Mouse (Mus musculus): ENCODE results near the gene Cd99l2.

The Cd99l2 gene

DNA sequence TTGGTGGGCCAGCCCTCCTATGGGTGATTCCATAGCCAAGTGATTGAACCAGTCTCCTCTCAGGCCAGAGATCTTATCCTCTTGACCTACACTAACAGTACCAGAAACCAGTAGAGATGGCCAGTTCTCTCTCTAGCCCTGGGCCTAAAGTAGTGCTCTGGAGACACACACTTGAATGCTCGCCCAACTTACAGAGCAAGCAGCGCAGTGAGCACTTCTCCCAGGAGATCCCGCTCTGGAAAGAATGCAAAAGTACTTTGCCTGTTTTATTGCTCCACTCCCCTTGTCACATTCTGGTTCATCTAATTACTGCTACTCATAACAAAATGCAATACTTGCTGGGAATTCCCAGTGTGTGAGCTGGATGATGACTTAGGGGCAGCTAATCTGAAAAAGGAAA, 25.2 kb downstream of the Cd99l2 start:
- DNase-seq (ENCODE audit: low spot score) = no peak

DNA sequence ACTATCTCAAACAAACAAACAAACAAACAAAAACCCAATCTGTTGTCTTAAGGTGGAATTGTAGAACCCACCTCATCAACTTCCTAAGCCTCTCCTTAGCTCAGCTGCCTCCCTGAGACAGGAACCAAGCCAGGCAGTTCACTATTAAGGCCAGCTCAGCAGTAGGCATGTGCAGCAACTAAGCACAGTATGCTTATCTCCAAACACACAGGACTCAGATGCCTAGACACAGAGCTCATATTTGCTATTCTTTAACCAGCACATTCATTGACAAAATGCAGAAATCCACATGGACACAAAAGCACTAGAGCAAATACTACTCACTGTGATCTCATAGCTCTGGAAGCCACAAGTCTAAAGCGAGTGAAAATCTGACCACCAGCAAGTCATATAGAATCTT, 27.2 kb downstream of the Cd99l2 start:
- DNase-seq (ENCODE audit: low spot score) = no peak

DNA sequence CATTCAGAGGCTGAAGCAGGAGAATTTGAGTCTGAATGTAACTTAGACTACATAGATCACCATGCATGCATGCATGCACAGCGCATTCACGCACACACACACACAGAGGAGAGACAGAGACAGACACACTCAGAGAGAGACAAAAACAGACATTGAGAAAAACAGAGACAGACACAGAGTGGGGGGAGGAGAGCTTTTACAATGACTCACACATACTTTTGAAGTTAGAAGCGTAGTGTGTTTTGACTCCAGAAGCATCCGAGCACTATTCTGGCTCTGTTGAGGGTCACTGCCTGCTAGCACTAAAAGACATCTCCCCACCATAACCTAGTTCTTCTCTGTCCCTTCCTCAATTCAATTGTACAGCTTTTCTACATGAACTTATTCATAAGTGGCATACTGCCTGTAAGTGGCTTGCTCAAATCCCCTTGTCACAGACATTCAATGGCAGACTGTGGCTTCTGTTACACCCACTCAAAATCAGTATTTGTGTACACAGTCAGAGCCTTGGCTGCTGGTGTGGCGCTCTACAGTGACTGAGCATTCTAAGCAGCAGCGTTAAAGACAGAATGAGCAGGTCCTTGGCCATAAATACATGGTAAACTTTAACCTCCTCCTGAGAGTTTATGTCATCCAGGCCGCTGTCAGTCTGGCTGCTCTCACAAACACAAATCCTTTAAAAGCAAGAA, 28.4 kb downstream of the Cd99l2 start:
- DNase-seq (ENCODE audit: low spot score) = no peak

GRCm38 (mm10) chrX:71456078-71456737, 36.4 kb downstream of the Cd99l2 start:
- no peak for DNase-seq (ENCODE audit: low spot score)

GRCm38 (mm10) chrX:71442916-71443315, 49.7 kb downstream of the Cd99l2 start:
- no peak for DNase-seq (ENCODE audit: low spot score)

DNA sequence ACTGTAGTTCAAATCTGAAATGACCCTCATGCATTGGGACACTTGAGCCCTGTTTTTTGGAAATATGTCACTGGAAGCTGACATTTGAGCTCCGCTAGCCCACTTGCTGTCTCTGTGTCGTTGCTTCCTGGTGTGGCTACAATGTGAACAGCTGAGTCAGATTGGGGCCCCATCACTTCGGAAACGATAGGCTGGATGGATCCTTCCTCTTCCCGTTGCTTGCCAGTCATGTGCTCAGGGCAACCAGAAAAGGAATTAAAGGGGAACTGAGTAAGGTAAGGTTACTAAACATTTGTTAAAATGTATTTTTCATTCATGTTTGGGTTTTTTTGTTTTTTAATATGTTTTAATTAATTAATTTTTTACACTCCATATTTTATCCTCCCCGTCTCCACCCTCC, 53.2 kb downstream of the Cd99l2 start:
- DNase-seq (ENCODE audit: low spot score) = no peak

GRCm38 (mm10) chrX:71435542-71435941, 57.1 kb downstream of the Cd99l2 start:
- DNase-seq (ENCODE audit: low spot score) = no peak

DNA sequence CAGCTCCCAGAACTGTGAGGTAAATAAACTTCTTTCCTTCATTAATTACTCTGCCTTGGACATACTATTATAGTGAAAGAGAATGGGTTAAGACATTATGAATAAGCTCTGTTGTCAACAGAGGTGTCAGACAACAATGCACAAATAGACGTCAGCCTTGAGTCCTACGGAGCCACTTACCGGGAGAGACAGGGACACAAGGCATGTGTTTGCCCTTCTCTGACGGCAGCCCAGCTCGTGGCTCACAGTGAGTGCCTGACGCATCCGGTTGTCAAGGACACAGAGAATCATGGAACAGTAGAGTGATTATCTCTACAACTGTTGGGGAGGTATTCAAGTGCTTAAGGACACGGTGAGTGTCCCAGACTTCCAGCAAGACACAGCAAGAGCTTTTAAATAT, 57.8 kb downstream of the Cd99l2 start:
- DNase-seq (ENCODE audit: low spot score) = no peak

DNA sequence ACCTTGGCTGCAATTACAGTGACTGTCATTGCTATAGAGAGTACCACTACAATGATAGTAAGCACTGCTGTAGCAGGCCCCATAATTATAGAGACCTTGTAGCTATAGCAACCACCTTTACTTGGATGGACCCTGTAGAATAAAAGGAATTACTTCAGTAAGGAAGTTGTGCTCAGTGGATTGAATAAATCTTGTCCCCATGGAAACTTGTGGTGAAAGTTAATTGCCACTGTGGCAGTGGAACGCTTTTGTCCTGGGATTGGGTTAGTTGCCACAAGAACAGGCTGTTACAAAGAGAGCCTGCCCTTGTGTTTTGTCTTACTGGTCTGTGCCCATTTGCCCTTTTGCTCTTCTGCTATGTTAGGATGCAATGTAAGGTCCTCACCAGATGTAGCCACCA, 58.2 kb downstream of the Cd99l2 start:
- no peak for DNase-seq (ENCODE audit: low spot score)

- no peak for DNase-seq (ENCODE audit: low spot score)
Observed at GRCm38 (mm10) chrX:71430900-71431299, 61.7 kb downstream of the Cd99l2 start.

GRCm38 (mm10) chrX:71427491-71427890, 65.2 kb downstream of the Cd99l2 start:
- no peak for DNase-seq (ENCODE audit: low spot score)

DNA sequence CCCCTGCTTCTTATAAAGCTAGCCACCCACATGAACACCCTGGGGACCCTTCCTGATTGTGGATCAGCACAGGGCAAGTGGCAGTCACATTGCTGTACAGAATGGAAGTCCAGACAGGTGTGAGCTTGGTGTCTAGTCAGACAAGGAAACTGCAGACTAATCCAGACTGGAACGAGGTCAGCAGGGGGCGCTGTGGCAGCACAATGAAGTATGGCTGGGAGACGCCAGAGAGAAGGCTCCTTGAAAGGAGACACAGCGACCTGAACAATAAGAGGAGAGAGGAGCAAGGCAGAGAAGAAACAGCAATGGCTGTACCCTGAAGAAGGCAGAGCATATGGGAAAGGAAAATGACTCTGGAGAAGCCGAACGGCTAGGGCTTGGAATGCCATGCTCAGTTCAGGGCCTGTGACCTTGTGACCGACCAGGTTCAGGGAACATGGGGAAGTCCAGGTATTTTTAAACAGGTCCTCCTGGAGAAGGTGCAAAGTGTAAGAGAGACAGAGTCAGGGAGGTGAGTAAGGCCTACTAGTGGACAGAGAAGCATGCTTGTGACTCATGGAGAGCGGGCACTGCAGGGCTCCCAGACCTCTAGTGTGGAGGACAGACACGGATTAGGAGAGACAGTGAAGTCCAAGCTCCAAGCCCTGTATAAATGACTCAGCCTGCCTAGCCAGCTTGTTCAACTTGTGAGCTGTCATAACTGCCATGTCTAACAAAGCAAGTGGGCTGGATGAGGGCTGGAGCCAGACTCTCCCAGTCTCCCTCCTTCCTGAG, 66.7 kb downstream of the Cd99l2 start:
- peak; percentile 56 for DNase-seq (ENCODE audit: low spot score)

DNA sequence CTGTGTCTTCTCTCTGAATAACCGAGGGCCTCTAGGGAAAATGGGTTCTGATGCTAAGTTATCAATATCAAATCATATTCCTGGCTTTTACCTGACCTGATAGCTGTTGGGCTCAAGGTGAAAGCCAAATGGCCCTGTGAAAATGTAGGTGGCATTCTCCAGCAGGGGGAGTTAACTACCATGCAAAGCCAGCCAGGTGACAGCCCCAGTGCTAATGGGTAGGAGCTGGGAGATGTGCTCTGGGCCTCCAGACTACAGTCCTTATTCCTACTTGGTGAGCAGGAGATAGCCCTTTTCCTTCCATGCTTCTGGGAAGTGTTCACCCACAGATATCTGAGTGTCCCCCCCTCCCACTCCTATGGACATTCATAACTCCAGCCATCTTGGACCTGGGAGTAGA, 67.8 kb downstream of the Cd99l2 start:
- no peak for DNase-seq (ENCODE audit: low spot score)

GRCm38 (mm10) chrX:71413616-71414015, 79.0 kb downstream of the Cd99l2 start:
- no peak for DNase-seq (ENCODE audit: low spot score)

- no peak for DNase-seq (ENCODE audit: low spot score)
Observed at GRCm38 (mm10) chrX:71412776-71413175, 79.9 kb downstream of the Cd99l2 start.

DNA sequence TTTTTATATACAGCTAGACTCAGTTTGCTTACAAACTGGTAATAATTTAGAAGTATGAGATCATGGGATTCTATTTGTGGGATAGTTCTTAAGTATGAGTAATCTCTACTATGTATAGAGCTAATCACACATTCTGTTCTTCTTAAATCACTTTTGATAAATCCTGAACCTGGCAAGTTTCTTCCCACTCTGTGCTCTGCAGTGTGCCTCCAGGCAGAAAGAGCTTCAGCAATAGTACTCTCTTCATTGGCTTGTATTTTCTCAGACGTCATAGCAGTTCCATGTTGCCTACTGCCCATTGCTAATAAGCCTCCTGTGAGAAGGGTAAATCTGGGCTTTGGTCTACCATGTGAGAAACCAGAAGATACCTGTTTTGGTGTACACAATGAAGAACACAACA, 84.3 kb downstream of the Cd99l2 start:
- DNase-seq (ENCODE audit: low spot score) = no peak

- no peak for DNase-seq (ENCODE audit: low spot score)
Observed at GRCm38 (mm10) chrX:71406290-71406689, 86.4 kb downstream of the Cd99l2 start.

- no peak for DNase-seq (ENCODE audit: low spot score)
Observed at GRCm38 (mm10) chrX:71396326-71396725, 96.3 kb downstream of the Cd99l2 start.

DNA sequence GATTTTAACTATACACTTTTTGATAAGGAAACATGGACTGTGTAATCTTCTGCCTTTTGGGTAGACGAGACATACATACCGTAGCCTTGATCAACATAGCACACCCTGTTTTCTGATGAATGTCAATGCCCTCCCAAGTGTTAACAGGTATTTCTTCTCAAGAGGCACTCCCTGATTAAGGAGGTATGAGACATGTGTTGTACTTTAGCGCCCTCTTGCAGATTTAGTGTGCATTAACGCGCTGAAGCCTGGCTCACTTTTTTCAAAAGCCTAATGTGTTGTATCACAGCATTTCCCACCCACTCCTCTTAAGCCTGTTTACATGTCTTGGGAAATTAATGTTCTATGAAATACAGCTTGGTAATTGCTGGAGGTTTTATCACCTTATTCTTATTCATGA, 111.1 kb downstream of the Cd99l2 start:
- peak; percentile 36 for DNase-seq (ENCODE audit: low spot score)

GRCm38 (mm10) chrX:71378435-71378834, 114.2 kb downstream of the Cd99l2 start:
- DNase-seq (ENCODE audit: low spot score) = peak; percentile 75

GRCm38 (mm10) chrX:71376781-71377180, 115.9 kb downstream of the Cd99l2 start:
- DNase-seq (ENCODE audit: low spot score) = no peak

Data from T-cell, adult 2 months (primary cell).